Mouse (Mus musculus) bone marrow macrophage, adult 2 months (primary cell): Measurements from ENCODE around the gene Midn.

Source experiments
- CTCF ChIP-seq: IDR thresholded peaks from 2 replicates; pipeline ENCODE4 v1.5.1; 2012; ENCODE audit warnings: low read depth, mild to moderate bottlenecking, low read length, moderate library complexity
- POLR2A ChIP-seq: IDR thresholded peaks from 2 replicates; pipeline ENCODE4 v1.6.1; 2012; ENCODE audit warnings: mild to moderate bottlenecking, low read depth, low read length, borderline replicate concordance

DNA sequence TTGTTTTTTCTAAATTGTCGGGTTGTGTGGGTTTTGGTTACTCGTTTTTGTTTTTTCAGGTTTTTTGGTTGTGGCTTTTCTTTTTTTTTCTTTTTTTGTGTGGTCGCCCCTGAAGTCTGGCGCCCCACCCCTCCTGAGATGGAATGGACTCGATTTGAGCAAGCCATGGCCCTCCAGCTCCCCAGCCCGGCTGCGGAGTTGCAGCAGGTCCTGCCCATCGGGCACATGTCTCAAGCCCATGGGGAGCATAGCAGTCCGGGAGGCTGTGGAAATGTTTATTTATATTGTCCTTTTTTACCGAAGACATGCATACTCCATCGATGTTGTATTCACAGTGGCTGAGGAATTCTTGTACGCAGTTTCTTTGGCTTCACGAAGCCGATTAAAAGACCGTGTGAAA lies 23.2 kb downstream of the Midn start:
- TF ChIP-seq CTCF = no peak
- no peak for TF ChIP-seq POLR2A
